Mouse (Mus musculus): ENCODE data around the gene Pcbd2. TPM values are rescaled to one million over a fixed set of nuclear protein-coding genes. Genes with fewer than 3 reads are reported as not detected.

Pcbd2 gene
- total RNA-seq, 2 experiments from 2014 or later: 26.9 to 32.1 TPM

DNA sequence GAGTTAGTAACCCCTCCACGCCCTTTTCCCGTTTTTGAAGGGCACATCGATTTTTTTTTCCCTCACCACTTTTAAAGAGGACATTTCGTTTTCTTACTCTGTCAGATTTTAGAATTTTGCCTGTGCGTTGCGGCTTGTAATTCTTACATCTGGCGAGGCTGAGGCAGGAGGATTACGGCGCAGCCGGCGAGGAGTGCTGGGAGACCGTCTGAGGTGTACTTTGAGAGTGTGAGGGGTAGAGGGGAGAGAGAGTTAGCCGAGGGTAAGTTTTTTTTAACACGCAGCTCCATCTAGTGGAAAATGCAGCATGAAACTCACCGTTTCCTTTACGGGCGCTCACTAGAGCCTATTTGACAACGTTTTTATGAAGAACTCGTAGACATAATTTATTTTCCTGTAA, 671 bp downstream of the Pcbd2 start:
- DNase-seq (ENCODE audit: extremely low spot score in 1 of 2, low spot score in 2 of 2): peak; percentile 69
- intact Hi-C loops (cut with DNase I): loop anchor here (2.0 kb wide), 1 partner anchor 33 kb away; no protein-coding TSS in a partner anchor

DNA sequence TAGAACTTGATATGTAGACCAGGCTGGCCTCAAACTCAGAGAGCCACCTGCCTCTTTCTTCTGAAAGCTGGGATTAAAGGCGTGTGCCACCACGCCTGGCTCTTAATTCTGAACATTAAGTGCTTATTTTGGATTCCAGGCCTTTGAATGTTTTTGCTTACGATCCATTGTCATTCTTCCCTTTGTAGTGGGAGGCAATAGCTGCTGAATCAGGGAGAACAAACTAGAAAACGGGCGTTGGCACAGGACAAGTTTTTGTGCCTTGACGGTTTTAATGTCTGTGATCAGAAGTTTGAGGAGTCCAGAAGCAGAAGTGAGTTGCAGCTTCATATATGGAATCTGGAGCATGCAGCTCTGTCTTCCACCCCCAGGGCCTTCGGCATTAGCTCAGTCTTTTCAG, 3.5 kb downstream of the Pcbd2 start:
- DNase-seq (ENCODE audit: extremely low spot score in 1 of 2, low spot score in 2 of 2): no peak

DNA sequence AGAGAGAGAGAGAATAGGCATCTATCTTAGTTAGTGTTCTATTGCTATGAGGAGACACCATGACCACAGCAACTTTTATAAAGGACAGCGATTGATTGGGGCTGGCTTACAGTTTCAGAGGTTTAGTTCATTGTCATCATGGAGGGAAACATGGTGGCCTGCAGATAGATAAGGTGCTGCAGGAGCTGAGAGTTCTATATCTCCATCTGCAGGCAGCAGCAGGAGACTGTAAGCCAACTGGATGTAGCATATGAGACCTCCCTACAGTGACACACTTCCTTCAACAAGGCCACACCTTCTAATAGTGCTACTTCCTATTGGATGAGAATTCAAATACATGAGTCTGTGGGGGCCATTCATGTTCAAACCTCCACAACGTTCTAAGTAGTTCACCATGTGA, 5.0 kb downstream of the Pcbd2 start:
- intact Hi-C loops (cut with DNase I): no loop called here
- DNase-seq (ENCODE audit: extremely low spot score in 1 of 2, low spot score in 2 of 2): no peak

More for the DNA sequence above, 3.5 kb downstream of the Pcbd2 start:
- intact Hi-C loops (cut with DNase I): no loop called here

DNA sequence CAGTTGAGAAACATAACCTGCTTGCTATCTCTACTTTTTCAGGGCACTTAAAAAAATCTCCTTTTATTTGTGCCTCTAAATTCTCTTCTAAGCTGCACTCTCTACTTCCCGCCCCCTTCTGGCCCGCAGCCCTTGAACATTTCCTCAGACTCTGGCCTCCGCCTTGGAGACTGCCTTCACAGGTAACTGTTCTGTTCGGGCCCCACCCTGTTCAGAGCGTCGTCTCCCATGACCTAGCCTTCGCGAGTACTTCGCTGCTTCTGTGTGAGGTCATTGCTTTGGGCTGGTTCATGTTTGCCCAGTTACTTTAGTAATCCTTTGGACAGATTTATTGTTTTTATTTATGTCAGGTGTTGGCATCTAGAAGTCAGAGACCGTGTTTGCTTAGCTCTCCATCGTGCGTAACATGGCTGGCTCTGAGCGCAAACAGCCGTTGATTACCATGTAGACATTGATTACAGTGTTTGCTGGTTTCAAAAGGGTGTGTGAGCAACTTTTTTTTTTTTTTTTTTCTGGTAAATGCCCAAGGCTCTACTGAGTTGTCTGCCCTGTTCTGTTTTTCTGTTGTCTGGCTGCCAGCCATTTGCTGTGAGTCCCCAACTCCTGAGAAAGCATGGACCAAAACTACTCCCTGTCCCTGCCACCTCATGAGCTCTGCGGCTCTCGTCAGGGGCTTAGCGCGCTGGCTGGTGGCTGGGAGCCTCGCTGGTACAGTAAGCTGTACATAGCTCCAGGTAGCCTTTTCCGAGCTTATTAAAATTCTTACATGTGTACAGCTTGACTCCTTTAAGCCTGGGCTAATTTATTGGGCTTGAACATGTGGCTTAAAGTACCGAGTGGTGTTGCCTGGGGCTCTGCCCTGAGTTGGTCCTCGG, 6.7 kb downstream of the Pcbd2 start:
- intact Hi-C loops (cut with DNase I): no loop called here
- no peak for DNase-seq (ENCODE audit: extremely low spot score in 1 of 2, low spot score in 2 of 2)

DNA sequence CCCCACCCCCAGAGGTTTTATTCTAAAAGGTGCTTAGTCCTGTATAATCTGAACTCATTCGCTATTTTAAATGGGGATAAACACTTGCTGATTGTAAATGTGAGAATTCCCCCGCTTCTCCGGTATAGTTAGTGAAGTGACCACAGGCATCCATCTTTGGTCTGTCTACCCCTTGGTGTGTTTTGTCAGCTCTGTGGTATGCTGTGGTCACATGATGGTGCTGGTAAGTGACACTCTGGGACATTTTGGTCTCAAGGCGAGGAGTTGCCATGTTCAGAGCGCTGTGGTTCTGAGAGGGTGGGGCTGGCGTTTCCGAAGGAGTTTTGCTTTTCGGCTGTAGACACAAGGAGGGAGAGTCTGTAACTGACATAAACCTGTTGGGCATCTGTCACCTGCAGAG, 10.7 kb downstream of the Pcbd2 start:
- DNase-seq (ENCODE audit: extremely low spot score in 1 of 2, low spot score in 2 of 2): no peak
- intact Hi-C loops (cut with DNase I): no loop called here

DNA sequence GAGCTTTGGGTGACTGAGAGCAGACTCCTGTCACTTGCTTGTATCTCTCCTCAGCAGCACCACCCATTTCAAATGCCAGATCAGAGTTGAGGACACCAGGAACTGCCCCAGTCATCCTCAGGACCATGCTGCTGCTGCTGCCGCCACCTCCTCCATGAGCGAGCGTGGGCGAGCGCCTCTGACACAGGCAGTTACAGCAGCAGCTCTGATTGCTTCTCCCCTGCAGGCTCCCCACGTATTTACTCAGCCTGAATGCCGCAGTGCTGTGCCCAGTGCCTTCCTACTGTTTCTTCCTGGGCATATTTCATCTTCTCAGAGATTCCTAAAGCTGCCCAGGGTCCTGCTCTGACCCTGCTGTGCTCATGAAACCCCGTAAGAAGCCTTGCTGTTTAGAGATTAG, 15.1 kb downstream of the Pcbd2 start:
- intact Hi-C loops (cut with DNase I): no loop called here
- DNase-seq (ENCODE audit: extremely low spot score in 1 of 2, low spot score in 2 of 2): no peak

DNA sequence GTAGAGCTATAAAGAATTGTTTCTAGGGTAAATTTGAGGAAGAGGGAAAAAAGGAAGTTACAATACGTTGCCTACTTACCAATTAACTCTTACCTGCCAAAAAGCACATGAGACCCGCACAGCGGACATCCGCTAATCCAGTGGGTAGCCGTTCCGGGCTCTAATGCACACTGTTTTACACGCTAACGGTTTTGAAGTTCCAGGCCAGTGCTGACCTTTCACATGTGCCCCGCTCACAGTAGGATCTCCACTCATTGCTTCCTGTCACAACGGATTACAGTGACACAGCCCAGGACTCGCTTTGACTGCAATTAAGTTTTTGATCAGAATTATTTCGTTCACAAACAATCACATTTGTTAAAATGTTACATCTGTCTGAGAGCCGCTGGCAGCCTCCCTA, 27.2 kb downstream of the Pcbd2 start:
- intact Hi-C loops (cut with DNase I): no loop called here
- no peak for DNase-seq (ENCODE audit: extremely low spot score in 1 of 2, low spot score in 2 of 2)

DNA sequence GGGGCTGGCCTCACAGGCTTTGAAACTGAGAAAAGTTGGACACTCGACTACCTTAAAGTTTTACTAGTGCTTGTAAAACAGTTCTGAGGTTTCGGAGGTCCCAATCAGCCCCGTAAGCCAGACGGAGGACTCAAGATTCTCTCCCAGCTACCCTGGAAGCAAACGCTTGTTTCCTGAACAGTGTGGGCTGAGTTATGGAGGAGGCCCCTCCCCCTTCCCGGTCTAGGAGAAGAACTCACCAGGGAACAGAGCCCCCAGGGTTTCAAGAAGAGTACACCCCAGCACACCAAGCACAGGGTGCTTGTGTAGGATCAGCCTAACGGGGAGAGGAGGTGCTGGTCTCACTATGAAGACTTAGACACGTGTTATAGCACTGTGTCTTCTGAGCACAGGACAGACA, 29.6 kb downstream of the Pcbd2 start:
- intact Hi-C loops (cut with DNase I): no loop called here

DNA sequence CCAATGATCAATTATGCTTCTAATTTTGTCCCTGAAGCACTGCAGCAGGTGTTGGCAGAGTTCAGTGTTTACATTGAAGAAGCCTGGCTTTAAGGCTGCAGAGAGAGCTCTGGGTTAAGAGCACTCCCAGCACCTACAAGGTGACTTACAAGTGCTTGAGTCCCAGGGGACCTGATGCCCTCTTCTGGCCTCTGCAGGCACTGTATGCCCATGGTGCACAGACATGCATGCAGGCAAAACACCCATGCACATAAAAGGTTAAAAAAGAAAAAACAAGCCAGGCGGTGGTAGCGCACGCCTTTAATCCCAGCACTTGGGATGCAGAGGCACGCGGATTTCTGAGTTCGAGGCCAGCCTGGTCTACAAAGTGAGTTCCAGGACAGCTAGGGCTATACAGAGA, 30.5 kb downstream of the Pcbd2 start:
- intact Hi-C loops (cut with DNase I): no loop called here
- DNase-seq (ENCODE audit: extremely low spot score in 1 of 2, low spot score in 2 of 2): no peak

More for the DNA sequence above, 29.6 kb downstream of the Pcbd2 start:
- DNase-seq (ENCODE audit: extremely low spot score in 1 of 2, low spot score in 2 of 2): no peak

DNA sequence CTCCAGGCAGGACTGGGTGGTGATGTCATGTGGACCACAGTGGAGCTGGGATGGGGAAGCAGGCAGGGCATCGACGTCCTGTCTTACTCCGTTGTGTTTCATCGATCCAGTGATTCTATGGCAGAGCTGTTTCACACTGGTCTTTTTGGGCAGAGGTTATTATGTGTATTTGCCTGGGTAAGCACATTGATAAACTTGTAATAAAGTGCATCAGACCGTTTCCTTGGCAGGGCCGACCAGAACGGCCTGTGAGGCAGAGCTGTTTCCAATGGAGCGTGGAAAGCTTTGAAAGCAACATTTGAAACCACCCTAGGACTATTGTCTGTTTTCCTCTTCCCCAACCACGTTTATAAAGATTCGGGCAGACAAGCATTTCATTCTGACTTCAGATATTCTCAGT, 33.4 kb downstream of the Pcbd2 start:
- intact Hi-C loops (cut with DNase I): no loop called here
- DNase-seq (ENCODE audit: extremely low spot score in 1 of 2, low spot score in 2 of 2): no peak

DNA sequence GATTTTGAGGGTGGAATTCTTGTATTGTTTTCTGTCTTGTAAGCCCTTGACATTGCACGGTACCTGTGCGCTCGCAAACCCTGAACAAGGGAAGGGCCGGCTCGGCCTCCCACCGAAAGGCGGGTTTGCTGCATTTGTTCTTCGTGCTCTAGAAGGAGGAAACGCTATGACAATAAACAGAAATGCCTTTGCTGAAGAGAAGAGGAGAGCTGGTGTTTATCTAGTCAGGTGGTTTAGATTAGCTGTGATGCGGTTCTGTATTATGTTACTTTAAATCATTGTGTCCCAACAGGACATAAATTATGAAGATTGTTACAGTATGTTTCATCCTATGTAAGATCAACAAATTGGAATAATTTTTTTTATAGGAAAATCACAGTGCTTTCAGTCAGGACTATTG, 34.3 kb downstream of the Pcbd2 start:
- intact Hi-C loops (cut with DNase I): no loop called here
- no peak for DNase-seq (ENCODE audit: extremely low spot score in 1 of 2, low spot score in 2 of 2)

DNA sequence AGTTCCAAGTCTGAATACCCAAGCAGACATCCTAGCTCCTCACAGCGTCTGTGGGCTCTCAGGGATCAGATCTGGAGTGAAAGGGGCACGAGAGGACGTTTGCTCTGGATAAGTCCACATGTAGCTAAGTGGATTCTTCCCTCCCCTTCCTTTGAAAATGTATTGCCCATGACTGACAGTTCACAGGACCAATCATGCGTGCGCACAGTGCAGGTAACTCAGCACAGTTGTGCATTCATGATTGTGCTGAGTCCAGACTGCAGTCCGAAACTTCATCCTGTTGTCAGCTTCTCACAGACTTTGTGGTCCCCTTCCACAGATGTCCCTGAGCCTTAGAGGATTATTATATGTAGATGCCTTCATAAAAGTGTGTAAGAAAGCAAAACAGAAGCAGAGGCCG, 47.2 kb downstream of the Pcbd2 start:
- intact Hi-C loops (cut with DNase I): no loop called here
- no peak for DNase-seq (ENCODE audit: extremely low spot score in 1 of 2, low spot score in 2 of 2)

DNA sequence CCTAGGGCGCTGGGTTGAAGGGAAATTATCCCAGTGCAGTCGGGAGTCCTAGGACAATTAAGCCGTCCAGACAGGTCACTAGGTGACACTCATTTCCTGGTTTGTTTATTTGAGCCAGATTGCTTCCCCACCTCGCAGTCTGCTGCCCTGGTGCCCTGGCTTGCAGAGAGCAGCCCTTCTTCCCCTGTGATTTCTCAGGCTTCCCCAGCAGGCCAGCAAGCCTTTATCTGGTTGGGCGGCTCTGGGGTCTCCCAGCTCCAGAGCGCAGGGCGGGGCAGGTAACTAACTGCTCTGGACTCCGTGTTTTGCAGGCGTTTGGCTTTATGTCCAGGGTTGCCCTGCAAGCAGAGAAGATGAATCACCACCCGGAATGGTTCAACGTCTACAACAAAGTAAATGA, 47.9 kb downstream of the Pcbd2 start:
- intact Hi-C loops (cut with DNase I): no loop called here
- DNase-seq (ENCODE audit: extremely low spot score in 1 of 2, low spot score in 2 of 2): no peak

DNA sequence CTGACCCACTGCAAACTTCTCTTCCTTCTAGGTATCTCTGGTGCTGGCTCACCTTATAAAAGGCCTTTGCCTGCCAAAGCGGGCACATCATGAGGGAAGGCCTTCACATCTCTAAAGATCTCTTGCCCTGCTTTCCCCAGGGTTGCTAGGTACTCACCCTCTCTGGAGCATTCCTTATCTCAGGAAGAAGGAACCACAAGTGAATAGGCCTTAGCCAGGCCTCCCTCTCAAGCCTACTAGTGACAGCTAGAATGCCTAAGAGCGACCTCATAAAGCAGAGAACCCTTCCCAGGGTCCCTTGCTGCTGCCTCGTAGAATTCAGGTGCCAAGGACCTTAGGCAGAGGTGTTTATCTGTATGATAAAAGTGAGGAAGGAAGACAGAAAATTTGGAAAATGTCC, 57.1 kb downstream of the Pcbd2 start, which contains the start of gene Catsper3:
Gene Catsper3, plus strand, starts transcription at position 301 of the 400 bp plus-strand sequence.
- intact Hi-C loops (cut with DNase I): no loop called here

DNA sequence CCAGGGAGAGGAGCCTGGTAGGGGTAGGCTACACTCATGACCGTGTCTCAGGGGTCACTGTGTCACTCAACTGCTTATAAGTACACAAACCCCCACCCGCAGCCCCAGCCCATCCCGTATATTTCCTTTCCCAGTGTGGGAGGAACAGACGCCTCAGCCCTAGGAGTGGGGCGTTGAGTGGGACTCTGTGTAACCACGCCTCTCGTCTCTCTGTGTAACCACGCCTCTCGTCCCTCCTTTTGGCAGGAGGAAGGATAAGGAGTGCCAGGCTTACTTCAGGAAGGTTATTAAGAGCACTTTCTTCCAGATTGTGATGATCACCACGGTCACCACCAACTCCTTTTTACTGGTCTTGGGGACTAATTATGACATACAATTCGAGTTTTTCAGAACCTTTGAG, 59.0 kb downstream of the Pcbd2 start:
- no peak for DNase-seq (ENCODE audit: extremely low spot score in 1 of 2, low spot score in 2 of 2)
- intact Hi-C loops (cut with DNase I): no loop called here

More for the DNA sequence above, 57.1 kb downstream of the Pcbd2 start, which contains the start of gene Catsper3:
- DNase-seq (ENCODE audit: extremely low spot score in 1 of 2, low spot score in 2 of 2): no peak

DNA sequence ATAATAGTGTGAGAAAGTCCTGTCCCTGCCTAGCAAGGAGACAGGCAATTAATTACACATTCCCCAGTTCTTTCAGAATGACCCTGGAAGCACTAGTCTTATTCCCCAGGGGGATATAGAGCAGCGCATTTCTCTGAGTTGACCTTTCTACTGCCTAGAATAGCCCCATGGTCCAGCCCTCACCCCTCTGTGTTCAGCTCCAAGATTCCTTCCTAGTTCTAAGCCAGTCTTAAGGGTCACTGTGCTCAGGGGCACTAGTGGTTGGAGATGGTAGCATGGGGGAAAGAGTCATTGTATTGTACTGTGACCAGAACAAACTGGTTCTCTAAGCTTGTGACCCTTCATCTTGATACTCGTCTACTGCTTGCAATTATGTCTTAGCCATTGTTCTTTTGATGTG, 74.1 kb downstream of the Pcbd2 start:
- intact Hi-C loops (cut with DNase I): no loop called here
- no peak for DNase-seq (ENCODE audit: extremely low spot score in 1 of 2, low spot score in 2 of 2)

DNA sequence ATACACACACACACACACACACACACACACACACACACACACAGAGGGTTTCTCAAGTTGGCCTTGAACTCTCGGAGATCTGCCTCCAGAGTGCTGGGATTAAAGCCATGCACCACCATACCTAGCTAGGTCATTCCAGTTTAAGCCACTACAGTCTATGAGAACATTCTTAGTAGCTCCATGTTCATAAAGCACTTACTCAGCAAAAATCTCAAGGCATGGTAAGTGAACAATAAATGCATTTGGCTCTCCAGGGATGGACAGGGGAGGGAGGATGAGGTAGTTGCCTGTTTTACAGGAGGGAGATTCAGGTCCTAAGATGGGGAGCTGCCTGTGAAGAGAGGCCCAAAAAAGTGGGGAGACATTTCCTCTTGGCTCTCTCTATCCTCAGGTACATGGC, 76.8 kb downstream of the Pcbd2 start:
- intact Hi-C loops (cut with DNase I): no loop called here
- no peak for DNase-seq (ENCODE audit: extremely low spot score in 1 of 2, low spot score in 2 of 2)

DNA sequence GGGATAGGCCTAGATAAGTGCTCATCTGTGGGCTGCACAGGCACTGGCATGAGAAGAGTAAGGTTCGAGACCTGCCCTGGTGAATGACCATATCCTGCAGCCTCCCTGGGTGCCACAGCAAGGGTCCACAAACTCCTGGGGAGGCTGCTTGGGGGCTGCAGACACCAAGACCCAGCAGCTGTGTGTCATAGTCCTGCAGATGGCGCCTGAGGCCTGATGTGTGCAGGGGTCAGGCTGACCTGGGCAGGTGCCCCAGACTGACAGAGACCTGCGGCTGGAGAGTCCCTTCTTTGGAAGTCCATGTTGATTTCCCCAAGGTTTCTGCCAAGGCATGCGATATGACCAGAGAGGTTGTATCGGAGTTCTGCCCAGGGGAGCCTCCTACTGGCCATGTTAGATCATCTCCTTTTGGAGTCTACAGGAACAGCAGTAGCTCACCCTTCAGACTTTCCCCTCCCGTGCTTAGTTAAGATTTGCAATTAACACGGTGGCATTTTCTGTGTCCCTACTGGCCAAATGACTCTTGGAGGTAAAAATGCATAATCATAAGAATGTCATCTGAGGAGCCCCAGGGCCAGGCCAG, 82.0 kb downstream of the Pcbd2 start:
- intact Hi-C loops (cut with DNase I): no loop called here
- no peak for DNase-seq (ENCODE audit: extremely low spot score in 1 of 2, low spot score in 2 of 2)

DNA sequence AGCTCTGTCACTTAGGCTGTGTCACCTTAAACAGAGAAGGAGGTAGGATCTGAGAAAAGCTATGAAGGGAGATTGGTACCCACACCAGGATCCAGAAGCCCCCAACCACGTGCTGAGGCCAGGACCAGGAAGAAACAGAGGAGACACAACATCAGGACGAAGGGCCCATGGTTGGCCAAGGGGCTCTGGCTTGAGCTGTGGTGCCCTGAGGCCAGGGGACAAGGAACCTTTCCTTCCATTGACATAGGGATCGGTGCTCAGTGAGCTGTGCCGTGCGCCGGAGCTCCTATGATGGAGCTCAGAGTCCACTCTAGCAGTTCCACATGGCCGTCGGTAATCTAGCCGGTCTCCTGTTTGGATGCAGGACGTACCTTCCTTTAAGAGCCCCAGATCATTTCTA, 82.5 kb downstream of the Pcbd2 start:
- intact Hi-C loops (cut with DNase I): no loop called here
- DNase-seq (ENCODE audit: extremely low spot score in 1 of 2, low spot score in 2 of 2): no peak

DNA sequence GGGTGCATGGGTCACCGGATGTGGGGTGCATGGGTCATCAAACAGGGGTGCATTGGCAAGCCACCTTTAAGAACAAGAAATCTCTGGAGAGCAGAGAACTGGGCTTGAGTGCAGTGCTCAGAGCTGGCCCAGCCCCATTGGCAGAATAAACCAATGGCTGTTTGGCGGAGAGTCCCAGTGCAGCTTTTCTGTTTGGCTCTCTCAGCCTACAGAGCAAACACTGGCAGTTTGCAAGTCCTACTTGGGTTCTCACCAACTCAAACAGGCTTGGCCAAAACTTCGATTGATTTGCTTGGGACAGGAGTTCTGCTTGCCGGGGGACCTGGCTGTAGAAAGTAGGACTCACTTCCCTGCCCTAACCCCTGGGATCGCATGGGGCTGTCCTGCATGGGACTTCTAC, 83.8 kb downstream of the Pcbd2 start:
- intact Hi-C loops (cut with DNase I): no loop called here

More for the DNA sequence above, 83.8 kb downstream of the Pcbd2 start:
- peak in 1 of 2 experiments; percentile 32 for DNase-seq (ENCODE audit: extremely low spot score in 1 of 2, low spot score in 2 of 2)
